1 mouse cellular context compared by ENCODE assay signal in the genomic region with DNA sequence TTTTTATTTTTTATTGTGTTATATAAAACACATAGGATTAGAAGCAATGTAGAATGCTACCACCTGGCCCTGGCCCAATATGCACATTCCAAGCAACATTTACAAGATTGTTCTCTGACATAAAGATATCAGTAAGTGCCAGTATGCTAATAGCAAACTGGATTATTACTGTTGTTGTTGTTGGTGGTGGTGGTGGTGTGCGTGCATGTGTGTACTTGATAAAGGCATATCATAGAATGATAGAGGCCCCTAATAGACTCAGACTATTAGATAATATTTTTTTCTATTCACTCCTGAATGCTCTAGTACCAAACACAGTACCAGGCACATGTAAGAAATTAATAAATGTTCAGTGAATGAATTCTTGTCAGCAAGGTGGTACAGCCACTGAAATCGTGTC.
TF ChIP-seq lines count a peak whose summit lies in the region.

No protein-coding gene starts in this region.

TF ChIP-seq in MEL, 35 proteins besides CTCF, POLR2A, EP300 and RAD21 (continued from another document):
- peak; percentile 18; the same call in 1 of the 2 replicates for TF ChIP-seq MXI1 (IDR thresholded peaks at IDR 0.05; ENCODE audit: low read depth, low read length)
- no peak for TF ChIP-seq JUND (IDR thresholded peaks at IDR 0.05; ENCODE audit: low read depth, low read length)
- no peak for TF ChIP-seq CHD2 (IDR thresholded peaks at IDR 0.05; ENCODE audit: low read length)
- TF ChIP-seq ETS1 (IDR thresholded peaks at IDR 0.05; ENCODE audit: low read depth, low read length), result peak; percentile 77
- no peak for TF ChIP-seq SMC3 (IDR thresholded peaks at IDR 0.05; ENCODE audit: low read depth, low read length)
- TF ChIP-seq ELF1 (IDR thresholded peaks at IDR 0.05; ENCODE audit: low read depth, low read length), result no peak
- TF ChIP-seq POLR2AphosphoS2 (IDR thresholded peaks at IDR 0.05; ENCODE audit: low read length), result no peak
- TF ChIP-seq CHD1 (IDR thresholded peaks at IDR 0.05; ENCODE audit: low read depth, low read length), result no peak
- TF ChIP-seq KAT2A (conservative IDR thresholded peaks at IDR 0.05; ENCODE audit: low read depth, low read length), result no peak
- no peak for TF ChIP-seq ZC3H11A (IDR thresholded peaks at IDR 0.05; ENCODE audit: low read depth, low read length)
